Mouse (Mus musculus) limb, embryonic 10.5 days (tissue): Measurements from ENCODE around the gene Gm13276. TPM values are rescaled to one million over a fixed set of nuclear protein-coding genes. Genes with fewer than 3 reads are reported as not detected.
A peak's percentile ranks its signal among the peaks of the same experiment; 100 is the strongest.
"Not testable (repeated sequence)": the region's sequence is repeated elsewhere in the genome, so short reads cannot be mapped to it uniquely, and the experiment has no call there.

Experiments
- DNase-seq: peaks from one replicate; pipeline ENCODE4 v3.0.0-alpha.2; 2017; ENCODE audit warnings: low spot score
- H3K27ac ChIP-seq: fragments of 300-500 bp; sonication (generic); 2 replicates; pipeline ENCODE4 v1.5.1; 2016; ENCODE audit warnings: mild to moderate bottlenecking
- H3K27me3 ChIP-seq: fragments of 300-500 bp; sonication (generic); 2 replicates; pipeline ENCODE4 v1.6.1; 2016; ENCODE audit warnings: low read depth, mild to moderate bottlenecking; ENCODE audit not compliant: poor library complexity, severe bottlenecking
- H3K36me3 ChIP-seq: fragments of 300-500 bp; sonication (generic); 2 replicates; pipeline ENCODE4 v1.6.1; 2016; ENCODE audit warnings: mild to moderate bottlenecking, moderate library complexity
- H3K4me1 ChIP-seq: fragments of 300-500 bp; sonication (generic); 2 replicates; pipeline ENCODE4 v1.6.1; 2016
- H3K4me3 ChIP-seq: fragments of 300-500 bp; sonication (generic); 2 replicates; pipeline ENCODE4 v1.5.1; 2016; ENCODE audit warnings: mild to moderate bottlenecking, moderate library complexity
- H3K9me3 ChIP-seq: fragments of 300-500 bp; sonication (generic); replicated peaks from 2 replicates; pipeline ENCODE4 v1.6.1; 2016; ENCODE audit warnings: mild to moderate bottlenecking
- WGBS: fragments of 180-500 bp; shearing (Covaris S2); methylation state at CpG from one replicate; pipeline ENCODE4 v1.1.7; 2016; 5-methylcytosine and 5-hydroxymethylcytosine counted together
- polyA plus RNA-seq: library from polyadenylated mRNA; unstranded; fragments of >200 nt; fragmentation: Nextera tagmentation; extraction: Ambion mirVana; gene quantifications from 2 replicates; pipeline ENCODE4 v1.2.1, GENCODE M21; 2016

Gm13276 gene
- polyA plus RNA-seq, 1 experiment from 2014 or later, result not detected

DNA sequence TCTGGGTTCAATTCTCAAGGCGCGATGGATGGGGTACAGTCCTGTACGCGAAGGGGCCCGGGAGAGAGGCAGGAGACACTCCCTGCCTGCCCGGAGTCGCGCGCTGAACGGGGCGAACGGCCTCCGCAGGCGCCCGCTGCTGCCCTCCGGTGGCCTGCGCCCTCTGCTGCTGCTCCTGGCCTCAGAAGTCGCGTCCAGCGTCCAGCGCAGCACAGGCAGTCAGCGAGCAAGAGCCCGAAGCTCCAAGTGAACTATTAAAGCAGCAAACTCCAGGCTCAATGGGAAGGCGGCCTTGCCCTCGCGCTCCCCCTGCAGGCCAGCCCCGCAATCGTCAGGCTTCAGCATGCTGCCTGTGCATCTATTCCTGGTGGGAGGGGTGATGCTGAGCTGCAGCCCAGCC, 25.1 kb upstream of the Gm13276 start:
- peak overlapping the region; percentile 62; the same call in 1 of the 2 replicates for H3K27ac ChIP-seq

GRCm38 (mm10) chr4:88761776-88762175, 23.7 kb upstream of the Gm13276 start:
- DNase-seq, H3K9me3 ChIP-seq, H3K4me1 ChIP-seq, H3K27me3 ChIP-seq, H3K36me3 ChIP-seq, H3K4me3 ChIP-seq, H3K27ac ChIP-seq: not testable (repeated sequence)
- WGBS, result 67% methylated on average over 6 of the region's 8 CpGs

More for the DNA sequence above, 25.1 kb upstream of the Gm13276 start:
- H3K27me3 ChIP-seq, H3K36me3 ChIP-seq, H3K9me3 ChIP-seq, H3K4me1 ChIP-seq: not testable (repeated sequence)
- 1% methylated on average over 28 of the region's 28 CpGs for whole genome bisulfite sequencing
- peak overlapping the region; percentile 40 for H3K4me3 ChIP-seq
- peak; percentile 66 for DNase-seq

DNA sequence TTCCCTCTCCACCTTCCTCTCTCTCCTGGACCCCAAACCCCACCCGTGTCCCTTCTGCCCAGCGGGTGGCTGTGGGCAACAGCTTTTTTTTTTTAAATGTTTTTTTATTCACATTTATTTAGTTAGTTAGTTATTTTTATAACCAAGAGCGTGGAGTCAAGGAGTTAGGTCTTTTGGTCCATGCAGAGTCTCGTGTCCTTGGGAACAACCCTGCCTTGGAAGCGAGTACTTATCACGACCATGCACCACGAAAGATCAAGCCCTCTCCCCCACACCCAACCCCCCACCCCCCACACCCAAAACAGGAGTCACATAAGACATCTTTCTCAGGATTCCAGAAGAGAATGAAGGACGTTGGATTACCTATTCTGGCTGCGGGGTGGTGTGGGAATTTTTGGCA, 23.2 kb upstream of the Gm13276 start:
- DNase-seq, result not testable (repeated sequence)
- WGBS, result 51% methylated on average over 9 of the region's 9 CpGs

DNA sequence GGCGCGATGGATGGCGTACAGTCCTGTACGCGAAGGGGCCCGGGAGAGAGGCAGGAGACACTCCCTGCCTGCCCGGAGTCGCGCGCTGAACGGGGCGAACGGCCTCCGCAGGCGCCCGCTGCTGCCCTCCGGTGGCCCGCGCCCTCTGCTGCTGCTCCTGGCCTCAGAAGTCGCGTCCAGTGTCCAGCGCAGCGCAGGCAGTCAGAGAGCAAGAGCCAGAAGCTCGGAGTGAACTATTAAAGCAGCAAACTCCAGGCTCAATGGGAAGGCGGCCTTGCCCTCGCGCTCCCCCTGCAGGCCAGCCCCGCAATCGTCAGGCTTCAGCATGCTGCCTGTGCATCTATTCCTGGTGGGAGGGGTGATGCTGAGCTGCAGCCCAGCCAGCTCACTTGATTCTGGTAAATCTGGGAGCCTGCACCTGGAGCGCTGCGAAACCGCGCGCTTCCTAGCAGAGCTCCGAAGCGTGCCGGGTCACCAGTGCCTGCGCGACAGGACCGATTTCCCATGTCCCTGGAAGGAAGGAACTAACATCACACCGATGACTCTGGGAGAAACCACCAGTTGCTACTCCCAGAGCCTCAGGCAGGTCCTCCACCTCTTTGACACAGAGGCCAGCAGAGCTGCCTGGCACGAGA, 22.0 kb upstream of the Gm13276 start:
- H3K27ac ChIP-seq, result peak overlapping the region; percentile 42; the same call in 1 of the 2 replicates
- H3K4me1 ChIP-seq, H3K9me3 ChIP-seq, H3K27me3 ChIP-seq, H3K36me3 ChIP-seq: not testable (repeated sequence)
- WGBS, result 2% methylated on average over 35 of the region's 42 CpGs
- DNase-seq, result peak; percentile 62
- peak overlapping the region; percentile 37 for H3K4me3 ChIP-seq

More for the DNA sequence above, 23.2 kb upstream of the Gm13276 start:
- H3K4me1 ChIP-seq, H3K27ac ChIP-seq, H3K36me3 ChIP-seq, H3K9me3 ChIP-seq, H3K27me3 ChIP-seq, H3K4me3 ChIP-seq: not testable (repeated sequence)

DNA sequence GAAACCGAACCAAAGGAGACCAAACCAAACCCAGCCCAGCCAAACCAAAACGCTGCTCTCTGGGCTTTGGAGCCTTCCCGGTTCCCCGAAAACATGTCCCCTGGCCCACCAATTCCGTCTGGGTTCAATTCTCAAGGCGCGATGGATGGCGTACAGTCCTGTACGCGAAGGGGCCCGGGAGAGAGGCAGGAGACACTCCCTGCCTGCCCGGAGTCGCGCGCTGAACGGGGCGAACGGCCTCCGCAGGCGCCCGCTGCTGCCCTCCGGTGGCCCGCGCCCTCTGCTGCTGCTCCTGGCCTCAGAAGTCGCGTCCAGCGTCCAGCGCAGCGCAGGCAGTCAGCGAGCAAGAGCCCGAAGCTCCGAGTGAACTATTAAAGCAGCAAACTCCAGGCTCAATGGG, 12.0 kb upstream of the Gm13276 start, which contains the start of gene Gm13290:
Gene Gm13290, plus strand, starts transcription at position 301 of the 400 bp plus-strand sequence.
- not testable (repeated sequence) for H3K9me3 ChIP-seq, H3K27me3 ChIP-seq, H3K4me3 ChIP-seq, DNase-seq, H3K4me1 ChIP-seq, H3K36me3 ChIP-seq, H3K27ac ChIP-seq
- WGBS, result no CpG with 5 or more reads among the region's 32 CpGs

GRCm38 (mm10) chr4:88776622-88777021, 8.9 kb upstream of the Gm13276 start, which contains the start of gene Gm13289:
Gm13289 (plus strand) TSS chr4:88776922.
- no CpG with 5 or more reads among the region's 29 CpGs for WGBS
- DNase-seq, H3K27ac ChIP-seq, H3K36me3 ChIP-seq, H3K4me1 ChIP-seq, H3K9me3 ChIP-seq, H3K4me3 ChIP-seq, H3K27me3 ChIP-seq: not testable (repeated sequence)

GRCm38 (mm10) chr4:88779550-88779949, 6.0 kb upstream of the Gm13276 start, which contains the start of gene Gm13272:
Gm13272 (plus strand) TSS chr4:88779850.
- DNase-seq, H3K4me3 ChIP-seq, H3K4me1 ChIP-seq, H3K36me3 ChIP-seq, H3K27ac ChIP-seq, H3K27me3 ChIP-seq, H3K9me3 ChIP-seq: not testable (repeated sequence)
- WGBS, result no CpG with 5 or more reads among the region's 29 CpGs

DNA sequence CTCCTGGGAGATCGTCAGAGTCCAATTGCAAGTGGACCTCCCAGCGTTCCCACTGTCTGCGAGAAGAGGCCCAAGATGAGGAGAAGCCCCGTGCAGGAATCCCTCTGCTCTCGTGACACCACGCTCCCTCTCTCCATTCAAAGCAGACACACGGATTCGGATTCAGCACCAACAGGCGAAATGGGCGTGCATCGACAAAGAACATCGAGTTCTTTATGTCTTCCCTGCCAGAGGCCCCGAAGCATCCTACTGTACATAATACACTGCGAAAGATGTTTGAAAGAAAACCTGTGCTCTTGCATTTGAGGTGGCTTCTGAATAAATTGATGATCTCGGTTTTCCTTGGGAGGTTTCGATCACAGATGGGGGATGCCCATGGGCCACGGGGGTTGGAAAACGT, 5.2 kb upstream of the Gm13276 start:
- not testable (repeated sequence) for H3K9me3 ChIP-seq, H3K4me1 ChIP-seq, H3K27ac ChIP-seq, H3K36me3 ChIP-seq, H3K4me3 ChIP-seq, DNase-seq, H3K27me3 ChIP-seq
- 54% methylated on average over 16 of the region's 18 CpGs for WGBS

DNA sequence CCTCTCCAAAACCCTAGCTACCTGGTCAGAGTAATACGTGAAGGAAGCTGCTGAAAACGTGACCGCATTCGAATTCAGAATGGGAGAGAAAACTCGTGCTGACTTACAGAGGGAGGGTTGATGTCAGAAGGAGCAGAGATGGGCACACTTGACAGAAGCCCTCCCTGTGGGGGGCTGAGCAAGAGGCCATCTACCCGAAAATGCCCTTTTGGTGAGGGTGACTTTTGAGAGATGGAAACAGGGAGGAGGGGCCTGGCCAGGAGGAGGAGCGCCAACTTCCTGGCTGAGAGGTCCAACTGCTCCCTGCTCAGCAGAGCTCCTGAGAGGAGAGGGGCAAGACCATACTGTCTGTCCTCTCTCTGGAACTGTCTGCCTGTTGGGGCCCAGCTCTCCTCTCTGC, 3.7 kb upstream of the Gm13276 start, which contains the start of gene Ifnz:
Gene Ifnz, plus strand, starts transcription at position 301 of the 400 bp plus-strand sequence.
- not testable (repeated sequence) for H3K27me3 ChIP-seq, H3K36me3 ChIP-seq, DNase-seq, H3K9me3 ChIP-seq, H3K27ac ChIP-seq, H3K4me1 ChIP-seq
- 18% methylated on average over 4 of the region's 7 CpGs for WGBS
- H3K4me3 ChIP-seq, result peak within 1 kb of the TSS; percentile 31; the same call in 1 of the 2 replicates

GRCm38 (mm10) chr4:88782335-88782734, 3.2 kb upstream of the Gm13276 start:
- not testable (repeated sequence) for H3K27me3 ChIP-seq, H3K4me1 ChIP-seq, H3K36me3 ChIP-seq, H3K27ac ChIP-seq, H3K9me3 ChIP-seq, DNase-seq
- 0% methylated on average over 16 of the region's 31 CpGs for WGBS
- H3K4me3 ChIP-seq, result peak overlapping the region; percentile 31; the same call in 1 of the 2 replicates

DNA sequence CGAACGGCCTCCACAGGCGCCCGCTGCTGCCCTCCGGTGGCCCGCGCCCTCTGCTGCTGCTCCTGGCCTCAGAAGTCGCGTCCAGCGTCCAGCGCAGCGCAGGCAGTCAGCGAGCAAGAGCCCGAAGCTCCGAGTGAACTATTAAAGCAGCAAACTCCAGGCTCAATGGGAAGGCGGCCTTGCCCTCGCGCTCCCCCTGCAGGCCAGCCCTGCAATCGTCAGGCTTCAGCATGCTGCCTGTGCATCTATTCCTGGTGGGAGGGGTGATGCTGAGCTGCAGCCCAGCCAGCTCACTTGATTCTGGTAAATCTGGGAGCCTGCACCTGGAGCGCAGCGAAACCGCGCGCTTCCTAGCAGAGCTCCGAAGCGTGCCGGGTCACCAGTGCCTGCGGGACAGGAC, 2.9 kb downstream of the Gm13276 start, which contains the start of gene Gm13277:
Gene Gm13277, plus strand, starts transcription at position 231 of the 400 bp plus-strand sequence.
- H3K4me3 ChIP-seq, H3K27ac ChIP-seq, H3K4me1 ChIP-seq, H3K9me3 ChIP-seq, H3K36me3 ChIP-seq, H3K27me3 ChIP-seq, DNase-seq: not testable (repeated sequence)
- WGBS, result 0% methylated on average over 4 of the region's 28 CpGs

DNA sequence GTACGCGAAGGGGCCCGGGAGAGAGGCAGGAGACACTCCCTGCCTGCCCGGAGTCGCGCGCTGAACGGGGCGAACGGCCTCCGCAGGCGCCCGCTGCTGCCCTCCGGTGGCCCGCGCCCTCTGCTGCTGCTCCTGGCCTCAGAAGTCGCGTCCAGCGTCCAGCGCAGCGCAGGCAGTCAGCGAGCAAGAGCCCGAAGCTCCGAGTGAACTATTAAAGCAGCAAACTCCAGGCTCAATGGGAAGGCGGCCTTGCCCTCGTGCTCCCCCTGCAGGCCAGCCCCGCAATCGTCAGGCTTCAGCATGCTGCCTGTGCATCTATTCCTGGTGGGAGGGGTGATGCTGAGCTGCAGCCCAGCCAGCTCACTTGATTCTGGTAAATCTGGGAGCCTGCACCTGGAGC, 5.7 kb downstream of the Gm13276 start, which contains the start of gene Gm13278:
Gene Gm13278, plus strand, starts transcription at position 301 of the 400 bp plus-strand sequence.
- H3K4me3 ChIP-seq, DNase-seq, H3K27ac ChIP-seq, H3K9me3 ChIP-seq, H3K27me3 ChIP-seq, H3K36me3 ChIP-seq, H3K4me1 ChIP-seq: not testable (repeated sequence)
- WGBS, result no CpG with 5 or more reads among the region's 28 CpGs

DNA sequence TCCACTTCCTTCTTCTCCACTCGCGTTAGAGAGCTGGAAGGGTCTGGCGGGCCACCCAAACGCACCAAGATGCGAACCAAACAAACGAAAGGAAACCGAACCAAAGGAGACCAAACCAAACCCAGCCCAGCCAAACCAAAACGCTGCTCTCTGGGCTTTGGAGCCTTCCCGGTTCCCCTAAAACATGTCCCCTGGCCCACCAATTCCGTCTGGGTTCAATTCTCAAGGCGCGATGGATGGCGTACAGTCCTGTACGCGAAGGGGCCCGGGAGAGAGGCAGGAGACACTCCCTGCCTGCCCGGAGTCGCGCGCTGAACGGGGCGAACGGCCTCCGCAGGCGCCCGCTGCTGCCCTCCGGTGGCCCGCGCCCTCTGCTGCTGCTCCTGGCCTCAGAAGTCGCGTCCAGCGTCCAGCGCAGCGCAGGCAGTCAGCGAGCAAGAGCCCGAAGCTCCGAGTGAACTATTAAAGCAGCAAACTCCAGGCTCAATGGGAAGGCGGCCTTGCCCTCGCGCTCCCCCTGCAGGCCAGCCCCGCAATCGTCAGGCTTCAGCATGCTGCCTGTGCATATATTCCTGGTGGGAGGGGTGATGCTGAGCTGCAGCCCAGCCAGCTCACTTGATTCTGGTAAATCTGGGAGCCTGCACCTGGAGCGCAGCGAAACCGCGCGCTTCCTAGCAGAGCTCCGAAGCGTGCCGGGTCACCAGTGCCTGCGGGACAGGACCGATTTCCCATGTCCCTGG, 8.6 kb downstream of the Gm13276 start, which contains the start of gene Gm13275:
Gene Gm13275, plus strand, starts transcription at position 552 of the 740 bp plus-strand sequence.
- H3K36me3 ChIP-seq, H3K9me3 ChIP-seq, H3K4me1 ChIP-seq, DNase-seq, H3K4me3 ChIP-seq, H3K27me3 ChIP-seq, H3K27ac ChIP-seq: not testable (repeated sequence)
- 2% methylated on average over 21 of the region's 52 CpGs for WGBS
